In genomic region chr7:16746093-16746492, GRCm38 (mm10) we compare ENCODE assay signal across 7 mouse cellular contexts. TPM values are rescaled to one million over a fixed set of nuclear protein-coding genes. Genes with fewer than 3 reads are reported as not detected.
A peak's percentile ranks its signal among the peaks of the same experiment; 100 is the strongest.
DNase-seq lines count a peak whose midpoint lies in the region; ATAC-seq lines count a peak whose summit lies in the region.

No protein-coding gene starts in this region.

- 59% methylated on average over 3 of the region's 3 CpGs for WGBS in large intestine, adult 2 months

- peak; percentile 65 for DNase-seq in A20 (ENCODE audit: low read depth, low spot score)
- DNase-seq in CD4-positive helper T cell, adult 2 months (ENCODE audit: low read depth, low spot score), result peak; percentile 64
- DNase-seq in c-Kit-positive CD71-positive TER-119-positive erythroid progenitor cells, embryonic 14.5 days (ENCODE audit: low spot score), result peak; percentile 69
- DNase-seq in large intestine, adult 2 months (ENCODE audit: low read depth, low spot score), result peak; percentile 45
- DNase-seq in spleen, postnatal 10 days (ENCODE audit: low spot score in 2 of 2), result peak; percentile 38 to 68

- ATAC-seq in granulocyte monocyte progenitor cell, adult 5-6 weeks (replicated peaks; ENCODE audit: poor library complexity, severe bottlenecking), result peak; percentile 81
- ATAC-seq in megakaryocyte, adult 5-6 weeks (ENCODE audit: poor library complexity, severe bottlenecking), result peak; percentile 59

RNA-seq across cellular contexts. Expression of gene Ap2s1, which starts 7.9 kb away (rescaled TPM):
- total RNA-seq in granulocyte monocyte progenitor cell, adult 5-6 weeks (2014; fragmentation: Nextera tagmentation), result 141 and 168 TPM in 2 replicates
- total RNA-seq in granulocyte monocyte progenitor cell, adult 5-6 weeks (2017), result 102 and 128 TPM in 2 replicates
- polyA plus RNA-seq in large intestine, adult 2 months (2012; rRNA removed), result 431 and 452 TPM in 2 replicates
- total RNA-seq in megakaryocyte, adult 5-6 weeks (2015), result 205 and 210 TPM in 2 replicates
- 81.5 and 95.7 TPM in 2 replicates for total RNA-seq in megakaryocyte, adult 5-6 weeks (2017)

RNA-seq across cellular contexts. Expression of gene Ceacam9, which starts 24.4 kb away (rescaled TPM):
- total RNA-seq in granulocyte monocyte progenitor cell, adult 5-6 weeks (2014; fragmentation: Nextera tagmentation), result not detected in 2 replicates
- not detected in 2 replicates for total RNA-seq in granulocyte monocyte progenitor cell, adult 5-6 weeks (2017)
- polyA plus RNA-seq in large intestine, adult 2 months (2012; rRNA removed), result 0.08 TPM in 1 of 2 replicates, not detected in the other
- not detected in 2 replicates for total RNA-seq in megakaryocyte, adult 5-6 weeks (2015)
- not detected in 2 replicates for total RNA-seq in megakaryocyte, adult 5-6 weeks (2017)

RNA-seq across cellular contexts. Expression of gene Slc1a5, which starts 35.0 kb away (rescaled TPM):
- total RNA-seq in granulocyte monocyte progenitor cell, adult 5-6 weeks (2014; fragmentation: Nextera tagmentation), result 110 and 118 TPM in 2 replicates
- 46.4 and 47.2 TPM in 2 replicates for total RNA-seq in granulocyte monocyte progenitor cell, adult 5-6 weeks (2017)
- 82.4 and 114 TPM in 2 replicates for polyA plus RNA-seq in large intestine, adult 2 months (2012; rRNA removed)
- 48.1 and 55.7 TPM in 2 replicates for total RNA-seq in megakaryocyte, adult 5-6 weeks (2015)
- total RNA-seq in megakaryocyte, adult 5-6 weeks (2017), result 27.8 and 28.4 TPM in 2 replicates

Comparison
In these comparisons a context has a peak if more than half of its experiments do, and no peak if none do; other contexts are left out.
1. Peak in every context shown above with its lines: DNase-seq and ATAC-seq.